Mouse (Mus musculus) heart, adult 2 months (tissue): Measurements from ENCODE around the gene Rtkn2. TPM values are rescaled to one million over a fixed set of nuclear protein-coding genes. Genes with fewer than 3 reads are reported as not detected.

Experiments
- DNase-seq, 2 experiments: peaks; one replicate each; pipeline ENCODE4 v3.0.0; 2021
- H3K27ac ChIP-seq: fragments of 200-600 bp; 2 replicates; pipeline ENCODE4 v1.8.1; 2022
- H3K27me3 ChIP-seq: fragments of 200-500 bp; 2 replicates; pipeline ENCODE4 v1.6.1; 2012; ENCODE audit warnings: mild to moderate bottlenecking, low read length, inconsistent platforms, mixed read lengths; ENCODE audit not compliant: control insufficient read depth, insufficient read depth
- H3K36me3 ChIP-seq: fragments of 200-500 bp; 2 replicates; pipeline ENCODE4 v1.6.1; 2012; ENCODE audit warnings: low read length, inconsistent platforms; ENCODE audit not compliant: control insufficient read depth, insufficient read depth
- H3K4me1 ChIP-seq: fragments of 200-500 bp; 2 replicates; pipeline ENCODE4 v1.6.1; 2011; ENCODE audit warnings: low read length; ENCODE audit not compliant: control insufficient read depth, insufficient read depth
- H3K4me3 ChIP-seq: fragments of 200-600 bp; 2 replicates; pipeline ENCODE4 v1.8.1; 2022
- H3K79me2 ChIP-seq: fragments of 200-500 bp; replicated peaks from 2 replicates; pipeline ENCODE4 v1.6.1; 2012; ENCODE audit warnings: mild to moderate bottlenecking, inconsistent platforms, low read length, moderate library complexity, mixed read lengths; ENCODE audit not compliant: control insufficient read depth, insufficient read depth
- H3K9ac ChIP-seq: fragments of 200-500 bp; 2 replicates; pipeline ENCODE4 v1.6.1; 2012; ENCODE audit warnings: low read depth, mild to moderate bottlenecking, control low read depth, inconsistent platforms, low read length, mixed read lengths
- CTCF ChIP-seq: fragments of 200-600 bp; IDR thresholded peaks from 2 replicates; pipeline ENCODE4 v1.8.1; 2022; ENCODE audit warnings: antibody characterized with exemption, mild to moderate bottlenecking, moderate library complexity
- EP300 ChIP-seq: fragments of 200-500 bp; IDR thresholded peaks from 2 replicates; pipeline ENCODE4 v1.6.1; 2011; ENCODE audit warnings: low read depth, low read length, control low read depth; ENCODE audit not compliant: insufficient read depth
- POLR2A ChIP-seq: fragments of 200-500 bp; IDR thresholded peaks from 2 replicates; pipeline ENCODE4 v1.6.1; 2011; ENCODE audit warnings: mild to moderate bottlenecking, low read depth, low read length, control low read depth; ENCODE audit not compliant: insufficient read depth
- WGBS: fragments of 180-500 bp; shearing (Covaris S2); methylation state at CpG from one replicate; pipeline ENCODE4 v1.1.7; 2018; 5-methylcytosine and 5-hydroxymethylcytosine counted together
- intact Hi-C: fragments of 180-260 bp; cut with DNase I; formaldehyde crosslinking; loops from one replicate; pipeline ENCODE4 v1.15.1; 2025
- polyA plus RNA-seq: library from polyadenylated mRNA; depleted of rRNA; stranded (reverse); fragments of >200 nt; gene quantifications from 2 replicates; pipeline ENCODE4 v1.2.3, GENCODE M21; 2012
- total RNA-seq, 2 experiments: library from RNA; stranded (reverse); gene quantifications; 2 replicates each; pipeline ENCODE4 v1.2.3; 2021

Gene Rtkn2
- total and polyA plus RNA-seq, 3 experiments, result 0.08 to 0.16 (median 0.14) TPM

- H3K4me3 ChIP-seq, result no peak overlapping the region
- no peak for DNase-seq
- no peaks in the 10 kb centered on the region for H3K79me2 ChIP-seq
- H3K27me3 ChIP-seq, result no peaks in the 10 kb centered on the region
- intact Hi-C loops, result loop anchor here (2.0 kb wide), 3 partner anchors 82 to 148 kb away; no protein-coding TSS in a partner anchor
- no peaks in the 10 kb centered on the region for H3K36me3 ChIP-seq
- 78% methylated on average over 10 of the region's 10 CpGs for WGBS
- no peak overlapping the region for H3K9ac ChIP-seq
- no peak overlapping the region for H3K27ac ChIP-seq
- peaks cover 2% of the 10 kb centered on the region for H3K4me1 ChIP-seq
- TF ChIP-seq EP300, result no peak
- no peak for TF ChIP-seq CTCF
- TF ChIP-seq POLR2A, result no peak
Measured at GRCm38 (mm10) chr10:67999170-67999569, 19.8 kb downstream of the Rtkn2 start.

DNA sequence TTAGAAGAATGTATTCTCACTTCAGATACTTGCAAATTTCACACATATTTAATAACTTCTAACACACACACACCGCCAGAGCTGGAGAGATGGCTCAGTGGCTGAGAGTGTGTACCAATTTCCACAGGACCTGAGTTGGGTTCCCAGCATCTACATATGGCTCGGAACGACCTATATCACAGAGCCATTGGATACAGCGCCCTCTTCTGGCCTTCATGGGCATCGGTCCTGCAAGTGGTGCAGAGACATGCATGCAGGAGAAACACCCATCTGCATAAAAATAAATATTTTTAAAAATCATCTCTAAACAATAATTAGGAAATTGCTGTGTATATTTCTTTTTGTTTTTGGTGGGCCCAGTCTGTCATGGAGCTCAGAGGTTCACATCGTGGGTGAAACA lies 22.1 kb downstream of the Rtkn2 start:
- Histone ChIP-seq H3K27ac (no peak overlapping the region), H3K79me2 (no peaks in the 10 kb centered on the region), H3K4me1 (peaks cover 3% of the 10 kb centered on the region), H3K9ac (no peak overlapping the region), H3K27me3 (no peaks in the 10 kb centered on the region), H3K4me3 (no peak overlapping the region), H3K36me3 (no peaks in the 10 kb centered on the region)
- TF ChIP-seq EP300 (no peak), CTCF (peak; percentile 37), POLR2A (no peak)
- intact Hi-C loops, result no loop called here
- DNase-seq, result no peak
- WGBS, result 89% methylated on average over 6 of the region's 6 CpGs

DNA sequence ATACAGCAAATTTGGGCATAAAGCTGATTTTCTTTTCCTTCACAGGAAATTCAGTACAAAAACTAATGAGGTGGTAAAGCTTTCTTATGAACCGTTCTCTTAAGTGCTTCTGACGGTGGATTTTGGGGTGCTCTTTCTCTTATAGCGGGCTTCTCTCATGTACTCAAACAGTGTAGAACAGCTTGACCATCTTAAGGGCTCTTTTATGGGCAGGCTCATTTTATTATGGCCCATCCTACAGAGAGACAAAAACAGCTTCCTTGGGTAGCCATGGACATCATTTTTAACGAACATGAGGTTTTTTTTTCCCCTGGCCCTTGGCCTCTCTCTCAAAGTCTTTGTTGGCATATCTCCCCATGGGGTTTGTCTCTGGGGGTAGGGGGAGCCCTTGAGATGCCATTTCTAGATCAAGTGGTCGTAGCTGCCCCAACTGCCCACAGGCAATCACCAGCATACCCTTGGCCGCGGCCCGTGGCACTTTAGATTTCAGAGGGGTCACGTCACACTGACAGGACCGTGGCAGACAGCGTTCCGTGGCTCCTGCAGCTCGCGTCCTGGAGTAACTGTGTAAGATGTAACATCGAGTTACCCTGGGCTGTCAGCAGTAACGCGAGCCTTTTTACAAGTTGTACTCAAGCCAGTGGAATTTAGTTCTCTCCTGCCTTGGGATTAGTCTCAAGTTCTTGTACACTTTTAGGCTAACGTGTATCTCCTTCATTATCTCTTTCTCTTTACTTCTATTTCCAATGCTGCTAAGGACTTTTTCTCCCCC lies 24.5 kb downstream of the Rtkn2 start:
- no peak overlapping the region for H3K27ac ChIP-seq
- H3K9ac ChIP-seq, result no peak overlapping the region
- H3K27me3 ChIP-seq, result no peaks in the 10 kb centered on the region
- H3K36me3 ChIP-seq, result no peaks in the 10 kb centered on the region
- H3K79me2 ChIP-seq, result no peaks in the 10 kb centered on the region
- intact Hi-C loops, result no loop called here
- no peak overlapping the region for H3K4me3 ChIP-seq
- H3K4me1 ChIP-seq, result peaks cover 6% of the 10 kb centered on the region
- DNase-seq, result no peak
- WGBS, result 74% methylated on average over 18 of the region's 18 CpGs
- TF ChIP-seq EP300 (no peak), CTCF (no peak)

GRCm38 (mm10) chr10:68005404-68005803 lies 26.0 kb downstream of the Rtkn2 start:
- peak; percentile 41 to 47 for DNase-seq
- H3K36me3 ChIP-seq, result no peaks in the 10 kb centered on the region
- H3K4me1 ChIP-seq, result peaks cover 6% of the 10 kb centered on the region
- no peaks in the 10 kb centered on the region for H3K79me2 ChIP-seq
- intact Hi-C loops, result no loop called here
- H3K9ac ChIP-seq, result no peak overlapping the region
- H3K27ac ChIP-seq, result peak overlapping the region; percentile 30
- no peak for TF ChIP-seq EP300
- 0 out of 2 replicates have a peak, but pooled peaks have one; percentile 10 for TF ChIP-seq POLR2A
- 45% methylated on average over 17 of the region's 17 CpGs for WGBS
- H3K4me3 ChIP-seq, result no peak overlapping the region
- H3K27me3 ChIP-seq, result no peaks in the 10 kb centered on the region

DNA sequence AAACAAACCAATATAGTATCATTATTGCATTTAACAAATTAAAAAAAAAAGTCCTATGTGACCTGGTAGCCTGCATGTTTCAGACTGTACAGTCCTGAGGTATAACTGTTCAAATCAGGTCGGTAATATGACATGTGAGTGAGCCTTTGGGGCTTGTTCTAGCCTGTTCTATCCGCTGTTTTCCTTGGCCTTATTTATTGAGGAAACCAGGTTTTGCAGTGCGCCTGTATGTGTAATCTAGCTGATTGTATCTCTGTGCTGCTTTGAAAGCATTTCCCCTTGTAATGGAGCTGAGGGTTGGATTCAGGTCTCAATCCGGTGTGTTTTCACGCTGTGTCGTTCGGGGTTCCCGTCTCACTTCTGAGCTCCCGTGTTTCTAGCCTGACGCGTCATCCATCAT lies 27.1 kb downstream of the Rtkn2 start:
- DNase-seq, result no peak
- H3K36me3 ChIP-seq, result no peaks in the 10 kb centered on the region
- H3K79me2 ChIP-seq, result no peaks in the 10 kb centered on the region
- H3K27ac ChIP-seq, result 0 out of 2 replicates have a peak overlapping the region, but pooled peaks have one; percentile 11
- no peaks in the 10 kb centered on the region for H3K27me3 ChIP-seq
- WGBS, result 74% methylated on average over 11 of the region's 11 CpGs
- intact Hi-C loops, result no loop called here
- no peak overlapping the region for H3K4me3 ChIP-seq
- peaks cover 6% of the 10 kb centered on the region for H3K4me1 ChIP-seq
- no peak for TF ChIP-seq POLR2A
- no peak for TF ChIP-seq CTCF
- no peak for TF ChIP-seq EP300
- no peak overlapping the region for H3K9ac ChIP-seq

- Histone ChIP-seq H3K27me3 (no peaks in the 10 kb centered on the region), H3K4me3 (no peak overlapping the region), H3K36me3 (no peaks in the 10 kb centered on the region), H3K9ac (no peak overlapping the region), H3K4me1 (peaks cover 6% of the 10 kb centered on the region), H3K27ac (no peak overlapping the region; the same call in 1 of the 2 replicates), H3K79me2 (no peaks in the 10 kb centered on the region)
- DNase-seq, result no peak
- 80% methylated on average over 6 of the region's 6 CpGs for WGBS
- intact Hi-C loops, result no loop called here
- TF ChIP-seq CTCF, result no peak
- TF ChIP-seq EP300, result no peak
- no peak for TF ChIP-seq POLR2A
Measured at GRCm38 (mm10) chr10:68007103-68007502, 27.7 kb downstream of the Rtkn2 start.
